Mouse (Mus musculus) kidney, postnatal 10 days (tissue): ENCODE results near the gene Cyfip1.

Source experiments
- DNase-seq: peaks from one replicate; pipeline ENCODE4 v3.0.0; 2021; ENCODE audit warnings: mixed read lengths

The Cyfip1 gene

DNA sequence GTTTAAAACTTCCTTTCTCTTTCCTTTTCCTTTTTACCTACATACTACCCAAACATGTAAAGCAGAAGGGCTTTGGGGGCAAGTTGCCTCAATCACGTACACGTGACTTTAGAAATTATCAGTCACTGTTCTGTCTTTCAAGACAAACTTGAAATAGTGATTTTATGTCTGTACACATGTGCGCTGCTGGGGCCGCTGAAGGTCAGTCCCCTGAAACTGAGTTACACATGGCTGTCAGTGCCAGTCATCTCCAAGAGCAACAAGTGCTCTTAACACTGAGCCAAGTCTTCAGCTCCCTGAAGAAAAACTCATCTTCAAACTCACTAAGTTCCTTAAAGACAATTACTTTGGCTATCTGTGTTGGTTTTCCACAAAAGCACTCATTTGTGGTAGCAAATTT is 116.4 kb downstream of the Cyfip1 start:
- no peak for DNase-seq

DNA sequence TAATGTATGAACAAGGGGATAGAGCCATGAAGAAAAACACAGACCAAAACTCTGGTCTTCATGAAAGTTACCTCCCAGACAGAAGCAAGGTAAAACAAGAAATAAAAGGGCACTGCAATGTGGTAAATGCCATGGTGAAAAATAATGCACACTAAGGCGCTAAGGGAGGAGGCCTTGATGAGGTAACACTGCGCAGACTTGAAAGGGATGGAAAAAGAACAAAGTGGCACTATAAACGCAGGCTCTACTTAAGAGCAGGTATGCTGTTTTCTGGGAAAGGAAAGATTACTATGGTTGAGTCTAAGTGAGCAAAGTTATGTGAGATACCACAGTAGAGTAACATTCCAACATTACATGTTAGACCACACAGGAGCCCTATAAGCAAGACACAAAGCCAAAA is 118.3 kb downstream of the Cyfip1 start:
- DNase-seq = no peak

DNA sequence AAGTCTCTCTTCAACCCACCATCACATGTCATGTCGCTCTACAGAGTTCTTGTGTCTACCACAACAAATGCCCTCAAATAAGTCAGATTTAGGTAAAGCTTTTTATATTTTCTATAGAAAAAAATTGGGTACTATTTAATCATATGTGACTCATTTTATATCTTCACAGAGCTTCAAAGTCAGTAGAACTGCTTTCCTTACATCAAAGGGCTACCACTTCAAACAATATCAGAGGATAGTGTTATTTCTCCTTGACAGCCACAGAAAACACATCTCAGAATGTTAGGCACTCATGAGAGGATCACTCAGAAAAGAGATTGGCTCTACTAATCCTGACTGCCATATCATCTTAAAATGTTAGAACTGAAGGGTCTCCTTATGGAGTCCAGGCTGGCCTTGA is 119.0 kb downstream of the Cyfip1 start:
- DNase-seq = no peak

DNA sequence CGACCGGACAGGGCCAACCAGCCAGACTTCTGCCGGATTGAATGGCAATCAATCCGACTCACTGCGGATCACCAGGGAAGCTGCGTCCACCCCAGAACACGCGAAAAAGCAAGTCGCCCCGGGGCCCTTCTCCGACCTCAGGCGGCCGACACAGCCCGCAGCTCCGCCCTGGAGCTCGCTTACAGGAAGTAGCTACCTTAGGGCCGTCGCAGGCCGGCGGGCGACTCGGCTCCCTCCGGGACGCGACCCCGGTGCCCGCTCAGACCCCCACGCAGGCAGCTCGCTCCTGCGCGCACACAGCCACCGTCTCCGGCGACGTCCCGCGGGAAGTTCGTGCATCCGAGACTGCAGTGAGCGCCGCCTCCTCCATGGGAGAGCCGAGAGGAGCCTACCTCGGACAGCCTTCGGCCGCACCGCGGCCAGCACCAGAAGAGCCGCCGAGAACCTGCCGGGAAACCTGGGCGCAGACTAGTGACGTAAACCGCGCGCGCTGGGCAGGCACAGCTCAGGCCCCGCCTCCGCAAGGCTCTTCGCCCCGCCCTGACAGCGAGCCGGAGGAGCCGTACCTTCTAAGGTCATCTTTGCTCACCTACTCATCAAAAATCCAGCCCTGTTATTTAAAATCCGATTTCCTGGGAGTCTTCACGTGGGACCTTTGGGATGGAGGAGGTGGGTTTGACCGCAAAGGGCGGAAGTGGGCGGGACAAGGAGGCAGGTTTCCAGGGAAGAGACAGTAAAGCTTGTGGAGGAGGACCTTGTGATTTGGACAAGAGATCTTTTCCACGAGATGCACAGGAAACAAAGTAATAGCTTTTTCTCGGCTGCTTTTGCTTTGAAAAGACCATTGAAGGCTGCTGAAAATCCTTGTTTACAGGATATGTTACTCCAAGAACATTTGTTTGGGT is 120.7 kb downstream of the Cyfip1 start, which contains the start of gene Nipa2:
Gene Nipa2 (minus strand): TSS at position 473 of the 905 bp plus-strand sequence.
- DNase-seq = peak; percentile 98

DNA sequence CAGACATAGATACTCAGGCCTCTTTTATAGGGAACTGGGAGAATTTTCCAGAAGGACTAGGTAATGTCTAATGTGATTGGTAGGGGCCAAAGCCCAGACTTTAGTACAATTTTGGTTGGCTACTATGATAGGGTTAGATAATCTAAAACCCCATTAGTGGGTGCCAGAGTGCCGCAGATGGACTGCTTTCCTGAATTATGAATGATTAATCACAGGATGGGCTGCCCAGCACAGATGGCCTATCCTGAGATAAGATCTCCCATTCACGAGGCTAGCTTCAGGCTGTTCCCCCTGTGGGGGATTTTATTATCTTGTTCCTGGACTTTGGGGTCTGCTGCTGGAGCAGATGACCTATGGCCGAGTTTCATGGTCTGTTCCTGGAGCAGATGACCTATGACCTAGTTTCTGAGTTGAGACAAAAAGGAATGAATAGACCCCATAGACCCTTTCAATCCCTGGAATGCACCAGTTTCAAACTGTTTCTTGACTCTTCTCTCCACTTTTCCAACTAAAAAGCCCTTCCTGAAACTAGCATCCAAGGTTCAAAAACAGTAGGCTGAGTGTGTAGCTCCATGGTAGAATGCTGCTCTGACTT is 125.4 kb downstream of the Cyfip1 start:
- DNase-seq = no peak

DNA sequence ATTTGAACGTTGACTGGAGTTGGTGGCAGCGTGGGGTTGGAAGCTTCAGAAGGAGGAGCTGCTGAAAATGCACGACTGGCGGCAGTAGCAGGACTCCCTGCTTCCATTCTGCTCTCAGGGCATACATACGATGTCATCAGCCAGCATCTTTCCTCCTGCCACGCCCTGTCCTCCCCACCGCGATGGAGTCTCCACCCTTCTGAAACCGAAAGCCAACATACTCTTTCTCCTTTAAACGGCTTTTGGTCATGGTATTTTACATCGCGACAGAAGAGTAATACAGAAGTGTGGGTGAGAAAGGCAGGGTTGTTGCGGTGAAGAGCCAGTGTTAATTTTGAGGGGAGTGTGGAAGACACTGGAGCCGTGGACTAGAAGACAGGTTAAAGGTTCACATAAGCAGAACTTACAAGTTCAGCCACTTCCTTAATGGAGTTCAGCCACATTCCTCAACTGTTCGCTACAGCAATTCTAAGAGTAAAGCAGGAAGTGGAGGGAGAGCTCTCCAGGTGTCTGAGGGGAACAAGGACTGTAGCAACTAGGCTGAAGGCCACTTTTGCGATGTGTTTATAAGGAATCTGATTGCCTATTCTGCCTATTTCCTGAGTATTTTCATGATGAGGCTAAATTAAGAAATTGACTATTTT is 126.8 kb downstream of the Cyfip1 start:
- peak; percentile 19 for DNase-seq

DNA sequence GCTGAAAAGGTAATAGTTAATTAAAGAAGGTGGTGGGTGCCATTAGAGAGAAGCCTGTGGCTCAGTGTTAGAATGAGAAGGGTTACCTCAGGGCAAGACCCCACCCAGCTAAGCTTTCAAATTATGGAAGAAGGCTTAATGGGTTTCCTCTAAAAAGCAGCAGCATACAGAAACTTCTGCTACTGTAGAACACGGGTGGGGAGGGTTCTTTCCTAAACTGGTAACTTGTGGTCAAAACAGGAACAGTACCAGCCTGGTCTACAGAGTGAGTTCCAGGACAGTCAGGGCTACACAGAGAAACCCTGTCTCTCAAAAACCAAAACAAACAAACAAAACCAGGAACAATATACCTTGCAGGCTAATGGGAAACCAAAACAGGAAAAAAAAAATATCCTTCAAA is 127.9 kb downstream of the Cyfip1 start:
- no peak for DNase-seq

DNA sequence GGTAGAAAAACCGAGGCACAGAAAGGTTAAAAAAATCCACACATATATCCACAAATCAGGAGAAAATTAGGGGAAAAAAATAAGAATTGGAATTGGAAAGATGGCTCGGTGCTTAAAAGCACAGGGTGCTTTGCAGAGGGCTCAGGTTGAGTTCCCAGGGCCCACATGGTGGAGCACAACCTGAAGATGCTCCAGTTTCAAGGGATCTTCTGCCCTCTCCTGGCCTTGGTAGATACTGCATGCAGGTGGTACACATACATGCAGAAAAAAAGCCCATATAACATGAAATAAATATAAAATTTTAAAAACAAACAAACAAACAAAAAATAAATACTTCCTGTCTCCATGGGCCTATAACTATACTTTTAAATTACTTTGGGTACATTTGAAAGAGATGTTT is 132.9 kb downstream of the Cyfip1 start:
- no peak for DNase-seq

DNA sequence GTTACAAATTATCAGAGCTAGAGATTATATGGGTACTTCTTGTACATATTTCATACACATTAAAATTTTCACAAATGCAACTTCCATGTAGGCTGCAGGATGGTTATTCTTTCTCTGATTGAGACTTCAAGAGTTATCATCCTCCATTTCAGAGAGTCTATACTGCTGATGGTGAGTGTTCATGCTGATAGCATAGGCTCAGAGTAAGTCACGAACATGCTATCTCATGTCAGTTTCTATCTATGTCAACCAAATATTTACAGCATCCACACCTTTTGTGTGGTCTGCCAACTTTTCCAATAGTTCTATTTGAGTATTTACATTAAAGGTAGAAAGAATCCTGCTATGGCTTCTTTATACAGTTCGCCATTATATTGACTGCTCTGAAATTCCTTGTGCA is 140.0 kb downstream of the Cyfip1 start:
- DNase-seq = no peak
